Mouse (Mus musculus): Measurements from ENCODE around the gene Cpe.

The Cpe gene

DNA sequence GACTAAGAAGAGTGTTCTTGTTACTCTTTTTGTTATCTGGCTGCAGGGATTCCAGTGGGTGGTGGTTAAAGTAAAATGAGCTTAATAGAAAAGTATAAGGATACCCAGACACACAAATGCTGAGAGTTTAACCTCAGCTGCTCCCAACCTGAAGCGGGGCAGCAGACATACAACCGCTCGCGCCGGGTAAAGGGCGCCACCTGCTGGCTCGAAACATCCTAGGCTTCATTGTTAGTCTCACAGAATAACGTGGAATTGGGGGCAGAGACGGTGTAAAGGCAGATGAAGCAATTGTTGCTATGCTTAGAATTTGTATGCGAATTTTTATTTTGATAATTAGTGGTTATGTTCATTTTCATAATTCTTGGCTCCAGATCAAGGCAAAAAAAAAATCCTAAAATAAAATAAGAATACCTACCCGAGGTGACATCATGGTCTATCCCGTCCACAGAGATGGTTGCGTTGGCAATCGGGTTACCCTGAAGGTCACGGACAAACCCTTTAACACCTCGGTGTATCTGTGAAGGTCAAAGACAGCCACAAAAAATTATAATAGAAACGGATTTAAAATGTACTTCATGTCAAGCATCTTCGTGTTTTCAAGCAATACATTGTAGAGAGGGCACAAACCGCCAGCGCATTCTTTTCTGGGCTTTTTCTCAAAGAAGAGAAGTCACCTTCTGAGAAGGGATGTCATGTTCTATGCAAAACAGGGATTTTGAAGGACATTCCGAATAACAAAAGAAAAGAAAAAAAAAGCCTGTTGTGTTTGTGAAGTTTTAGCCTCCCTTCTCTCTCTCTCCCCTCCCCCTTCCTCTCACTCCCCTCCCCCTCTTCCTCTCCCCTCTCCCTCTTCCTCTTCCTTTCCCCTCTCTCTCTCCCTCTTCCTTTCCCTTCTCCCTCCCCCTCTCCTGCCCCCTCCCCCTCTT, 95.5 kb downstream of the Cpe start:
- Histone ChIP-seq H3K36me3 (ENCODE audit: insufficient read depth, low read length) (no peaks in the 10 kb centered on the region), H3K9me3 (ENCODE audit: low read length) (no peaks in the 10 kb centered on the region), H3K27me3 (ENCODE audit: insufficient read depth, low read length) (peaks cover 5% of the 10 kb centered on the region; the same call in 1 of the 2 replicates), H3K4me3 (replicated peaks; ENCODE audit: low read length) (no peak overlapping the region), H3K4me1 (replicated peaks; ENCODE audit: low read depth, low read length) (peaks cover 19% of the 10 kb centered on the region)
- no peak for TF ChIP-seq NANOG (IDR thresholded peaks at IDR 0.05; ENCODE audit: borderline replicate concordance, low read length)
- TF ChIP-seq POU5F1 (IDR thresholded peaks at IDR 0.05; ENCODE audit: borderline replicate concordance, low read length) = no peak
- peak; percentile 87 for TF ChIP-seq CTCF (conservative IDR thresholded peaks at IDR 0.05; ENCODE audit: low read length)

- Histone ChIP-seq H3K4me1 (replicated peaks; ENCODE audit: low read depth, low read length) (peaks cover 19% of the 10 kb centered on the region), H3K36me3 (ENCODE audit: insufficient read depth, low read length) (no peaks in the 10 kb centered on the region), H3K4me3 (replicated peaks; ENCODE audit: low read length) (no peak overlapping the region), H3K9me3 (ENCODE audit: low read length) (no peaks in the 10 kb centered on the region), H3K27me3 (ENCODE audit: insufficient read depth, low read length) (peaks cover 5% of the 10 kb centered on the region; the same call in 1 of the 2 replicates)
- no peak for TF ChIP-seq POU5F1 (IDR thresholded peaks at IDR 0.05; ENCODE audit: borderline replicate concordance, low read length)
- TF ChIP-seq NANOG (IDR thresholded peaks at IDR 0.05; ENCODE audit: borderline replicate concordance, low read length) = no peak
- TF ChIP-seq CTCF (conservative IDR thresholded peaks at IDR 0.05; ENCODE audit: low read length) = no peak
These were observed 96.5 kb downstream of the Cpe start for GRCm38 (mm10) chr8:64596396-64596795.

- H3K4me1 ChIP-seq (replicated peaks; ENCODE audit: low read depth, low read length) = no peaks in the 10 kb centered on the region
- H3K27me3 ChIP-seq (ENCODE audit: insufficient read depth, low read length) = no peaks in the 10 kb centered on the region
- no peak overlapping the region for H3K4me3 ChIP-seq (replicated peaks; ENCODE audit: low read length)
- no peaks in the 10 kb centered on the region for H3K9me3 ChIP-seq (ENCODE audit: low read length)
- H3K36me3 ChIP-seq (ENCODE audit: insufficient read depth, low read length) = no peaks in the 10 kb centered on the region
- TF ChIP-seq CTCF (conservative IDR thresholded peaks at IDR 0.05; ENCODE audit: low read length) = no peak
- no peak for TF ChIP-seq POU5F1 (IDR thresholded peaks at IDR 0.05; ENCODE audit: borderline replicate concordance, low read length)
- TF ChIP-seq NANOG (IDR thresholded peaks at IDR 0.05; ENCODE audit: borderline replicate concordance, low read length) = no peak
These were observed 102.4 kb downstream of the Cpe start for GRCm38 (mm10) chr8:64590456-64590855.

DNA sequence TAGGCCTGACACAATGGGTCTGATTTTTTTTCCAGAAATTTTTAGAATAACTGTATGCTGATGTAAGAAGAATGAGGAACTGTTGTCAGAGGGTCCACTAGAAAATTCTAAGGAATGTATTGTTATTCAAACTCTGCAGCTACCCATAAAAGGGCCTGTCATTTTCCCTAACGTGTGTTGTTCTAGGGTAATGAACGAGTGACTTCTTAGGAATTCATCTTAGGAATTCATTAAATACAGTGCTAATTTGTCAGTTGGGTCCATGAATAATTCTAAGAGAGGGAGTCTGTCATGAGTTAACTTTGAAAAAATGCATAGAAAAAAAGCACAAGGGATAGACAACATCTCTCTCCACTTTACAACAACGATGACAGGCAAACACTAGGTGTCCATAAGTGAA, 110.0 kb downstream of the Cpe start:
- H3K9me3 ChIP-seq (ENCODE audit: low read length) = no peaks in the 10 kb centered on the region
- H3K4me3 ChIP-seq (replicated peaks; ENCODE audit: low read length) = no peak overlapping the region
- H3K4me1 ChIP-seq (replicated peaks; ENCODE audit: low read depth, low read length) = no peaks in the 10 kb centered on the region
- H3K27me3 ChIP-seq (ENCODE audit: insufficient read depth, low read length) = no peaks in the 10 kb centered on the region
- TF ChIP-seq CTCF (conservative IDR thresholded peaks at IDR 0.05; ENCODE audit: low read length) (no peak), POU5F1 (IDR thresholded peaks at IDR 0.05; ENCODE audit: borderline replicate concordance, low read length) (no peak)
- no peaks in the 10 kb centered on the region for H3K36me3 ChIP-seq (ENCODE audit: insufficient read depth, low read length)

GRCm38 (mm10) chr8:64578221-64578620, 114.6 kb downstream of the Cpe start:
- no peaks in the 10 kb centered on the region for H3K27me3 ChIP-seq (ENCODE audit: insufficient read depth, low read length)
- no peaks in the 10 kb centered on the region for H3K9me3 ChIP-seq (ENCODE audit: low read length)
- TF ChIP-seq POU5F1 (IDR thresholded peaks at IDR 0.05; ENCODE audit: borderline replicate concordance, low read length) (no peak), CTCF (conservative IDR thresholded peaks at IDR 0.05; ENCODE audit: low read length) (no peak)
- no peaks in the 10 kb centered on the region for H3K36me3 ChIP-seq (ENCODE audit: insufficient read depth, low read length)
- H3K4me3 ChIP-seq (replicated peaks; ENCODE audit: low read length) = no peak overlapping the region
- no peaks in the 10 kb centered on the region for H3K4me1 ChIP-seq (replicated peaks; ENCODE audit: low read depth, low read length)

DNA sequence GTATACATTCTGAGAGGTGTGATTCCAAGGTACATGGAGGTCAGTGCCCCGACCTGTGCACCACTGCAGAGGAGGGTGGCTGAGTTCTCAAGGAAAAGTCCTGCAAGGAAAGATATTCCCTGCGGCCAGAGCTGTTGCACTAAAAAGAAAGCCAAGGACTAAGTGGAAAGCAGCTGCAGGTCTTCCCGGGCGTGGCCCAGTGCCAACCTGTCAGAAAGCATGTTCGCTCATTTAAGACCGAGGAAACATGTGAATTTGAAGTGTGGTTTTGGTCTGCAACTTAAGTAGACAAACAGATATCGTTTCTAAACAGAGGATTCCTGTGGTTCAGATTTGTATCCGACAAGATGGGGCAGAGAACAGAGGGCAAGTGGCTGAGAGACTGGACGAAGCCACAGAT, 117.9 kb downstream of the Cpe start:
- no peak for TF ChIP-seq NANOG (IDR thresholded peaks at IDR 0.05; ENCODE audit: borderline replicate concordance, low read length)
- TF ChIP-seq POU5F1 (IDR thresholded peaks at IDR 0.05; ENCODE audit: borderline replicate concordance, low read length) = no peak
- TF ChIP-seq CTCF (conservative IDR thresholded peaks at IDR 0.05; ENCODE audit: low read length) = no peak
- Histone ChIP-seq H3K36me3 (ENCODE audit: insufficient read depth, low read length) (no peaks in the 10 kb centered on the region), H3K4me1 (replicated peaks; ENCODE audit: low read depth, low read length) (no peaks in the 10 kb centered on the region), H3K27me3 (ENCODE audit: insufficient read depth, low read length) (no peaks in the 10 kb centered on the region), H3K9me3 (ENCODE audit: low read length) (no peaks in the 10 kb centered on the region), H3K4me3 (replicated peaks; ENCODE audit: low read length) (no peak overlapping the region)

DNA sequence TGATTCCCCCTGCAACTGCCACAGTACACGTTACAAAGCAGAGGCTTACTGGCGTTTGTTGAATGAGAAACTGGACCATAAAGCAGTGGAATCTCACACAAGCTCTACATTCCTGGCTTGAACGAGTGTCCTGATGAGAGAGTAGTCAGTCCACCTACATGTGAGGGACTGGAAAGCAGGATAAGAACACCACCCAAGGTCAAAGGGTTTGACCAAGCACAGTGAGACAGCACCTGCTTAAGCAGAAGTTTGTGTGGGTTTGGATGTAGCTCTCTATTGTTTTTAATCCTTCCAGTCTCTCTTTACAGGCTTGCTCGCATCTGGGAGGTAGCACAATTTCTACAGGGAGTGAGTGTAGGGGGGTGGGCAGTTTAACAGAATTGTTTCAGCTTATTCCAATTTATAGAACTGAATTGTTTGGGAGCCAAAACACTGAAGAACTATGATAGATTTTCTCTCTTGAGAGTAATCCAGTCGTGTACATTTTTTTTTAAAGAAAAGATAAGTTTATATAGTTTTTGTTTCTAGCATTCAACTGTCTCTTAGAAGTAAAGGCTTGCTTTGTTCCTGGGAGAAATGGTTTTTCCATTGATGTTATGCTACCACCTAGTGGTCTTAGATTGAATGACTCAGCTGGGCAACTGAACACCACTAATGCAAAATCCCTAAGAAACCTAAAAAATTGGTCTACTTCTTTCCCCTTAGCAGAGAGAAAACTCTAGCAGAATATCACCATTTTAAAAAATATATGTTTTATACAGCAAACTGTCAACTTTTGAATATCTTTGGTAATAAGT, 144.6 kb downstream of the Cpe start:
- Histone ChIP-seq H3K4me1 (replicated peaks; ENCODE audit: low read depth, low read length) (peaks cover 3% of the 10 kb centered on the region; the same call in 1 of the 2 replicates), H3K4me3 (replicated peaks; ENCODE audit: low read length) (no peak overlapping the region), H3K27me3 (ENCODE audit: insufficient read depth, low read length) (no peaks in the 10 kb centered on the region), H3K9me3 (ENCODE audit: low read length) (peaks cover under 1% of the 10 kb centered on the region; the same call in 1 of the 2 replicates), H3K36me3 (ENCODE audit: insufficient read depth, low read length) (no peaks in the 10 kb centered on the region)
- TF ChIP-seq CTCF (conservative IDR thresholded peaks at IDR 0.05; ENCODE audit: low read length) (peak; percentile 72), NANOG (IDR thresholded peaks at IDR 0.05; ENCODE audit: borderline replicate concordance, low read length) (no peak)

- no peaks in the 10 kb centered on the region for H3K27me3 ChIP-seq (ENCODE audit: insufficient read depth, low read length)
- H3K4me3 ChIP-seq (replicated peaks; ENCODE audit: low read length) = no peak overlapping the region
- H3K9me3 ChIP-seq (ENCODE audit: low read length) = peaks cover 11% of the 10 kb centered on the region
- TF ChIP-seq POU5F1 (IDR thresholded peaks at IDR 0.05; ENCODE audit: borderline replicate concordance, low read length) = no peak
- TF ChIP-seq CTCF (conservative IDR thresholded peaks at IDR 0.05; ENCODE audit: low read length) = no peak
- TF ChIP-seq NANOG (IDR thresholded peaks at IDR 0.05; ENCODE audit: borderline replicate concordance, low read length) = no peak
- no peaks in the 10 kb centered on the region for H3K36me3 ChIP-seq (ENCODE audit: insufficient read depth, low read length)
- peaks cover 3% of the 10 kb centered on the region; the same call in 1 of the 2 replicates for H3K4me1 ChIP-seq (replicated peaks; ENCODE audit: low read depth, low read length)
These were observed 149.4 kb downstream of the Cpe start for GRCm38 (mm10) chr8:64543441-64543840.
